In genomic region chr8:4249213-4249612, GRCm38 (mm10) we compare ENCODE assay signal across 10 mouse cellular contexts. TPM values are rescaled to one million over a fixed set of nuclear protein-coding genes. Genes with fewer than 3 reads are reported as not detected.
DNase-seq lines count a peak whose midpoint lies in the region; ATAC-seq and TF ChIP-seq lines count a peak whose summit lies in the region.
"Had no signal": no experiment of that assay in that cellular context is flagged by ENCODE, and none has a peak within 500 bp of the region (broad histone marks: within the 10 kb centered on the region; RNA-seq: fewer than 3 reads in every experiment).

No protein-coding gene starts in this region.

- no peak for TF ChIP-seq CTCF in hindbrain, postnatal 0 days (IDR thresholded peaks at IDR 0.05; ENCODE audit: low read depth)
- TF ChIP-seq CTCF in thymus, adult 2 months (IDR thresholded peaks at IDR 0.05; ENCODE audit: borderline replicate concordance, control insufficient read depth, extremely low read depth, insufficient read depth, low read length, poor library complexity), result no peak

- no peaks in the 10 kb centered on the region; the same call in 1 of the 2 replicates for H3K4me1 ChIP-seq in hindbrain, postnatal 0 days (ENCODE audit: insufficient read depth, low read length)
- peaks cover 14% of the 10 kb centered on the region for H3K4me1 ChIP-seq in hindbrain, embryonic 14.5 days (replicated peaks; ENCODE audit: control insufficient read depth, insufficient read depth, low read length)
- H3K4me1 ChIP-seq in heart, embryonic 13.5 days, result peaks cover 39% of the 10 kb centered on the region
- H3K4me1 ChIP-seq in midbrain, embryonic 13.5 days (replicated peaks), result peaks cover 29% of the 10 kb centered on the region
- peaks cover 8% of the 10 kb centered on the region for H3K4me1 ChIP-seq in thymus, adult 2 months (replicated peaks; ENCODE audit: control insufficient read depth, insufficient read depth, low read length)

- no peak overlapping the region for H3K4me2 ChIP-seq in hindbrain, postnatal 0 days (ENCODE audit: low read depth, low read length)
- no peak overlapping the region for H3K4me2 ChIP-seq in hindbrain, embryonic 14.5 days (replicated peaks)
- H3K4me2 ChIP-seq in heart, embryonic 13.5 days, result peak overlapping the region; percentile 64
- no peak overlapping the region for H3K4me2 ChIP-seq in midbrain, embryonic 13.5 days (replicated peaks)

- no peak for ATAC-seq in hindbrain, postnatal 0 days
- no peak for ATAC-seq in hindbrain, embryonic 14.5 days (ENCODE audit: low FRiP score)
- no peak for ATAC-seq in heart, embryonic 13.5 days (ENCODE audit: extremely low read depth, insufficient number of reproducible peaks, low FRiP score, low TSS enrichment)
- ATAC-seq in midbrain, embryonic 13.5 days, result no peak
- ATAC-seq: hindbrain, embryonic 16.5 days had no signal

- H3K27me3 ChIP-seq in hindbrain, postnatal 0 days (ENCODE audit: insufficient read depth, low read length), result no peaks in the 10 kb centered on the region
- no peaks in the 10 kb centered on the region for H3K27me3 ChIP-seq in hindbrain, embryonic 14.5 days (ENCODE audit: control insufficient read depth, insufficient read depth, low read length)
- no peaks in the 10 kb centered on the region for H3K27me3 ChIP-seq in heart, embryonic 13.5 days (replicated peaks)
- H3K27me3 ChIP-seq in midbrain, embryonic 13.5 days, result peaks cover 15% of the 10 kb centered on the region; the same call in 1 of the 2 replicates
- H3K27me3 ChIP-seq in thymus, adult 2 months (ENCODE audit: control insufficient read depth, insufficient read depth, low read length), result no peaks in the 10 kb centered on the region

- no peak for TF ChIP-seq POLR2A in thymus, adult 2 months (IDR thresholded peaks at IDR 0.05; ENCODE audit: control insufficient read depth, extremely low read depth, insufficient read depth, low read length, poor library complexity)

- WGBS in hindbrain, postnatal 0 days, result 24% methylated on average over 29 of the region's 29 CpGs
- WGBS in hindbrain, embryonic 14.5 days, result 19% methylated on average over 29 of the region's 29 CpGs
- 10% methylated on average over 29 of the region's 29 CpGs for WGBS in heart, embryonic 13.5 days
- 20% methylated on average over 29 of the region's 29 CpGs for WGBS in midbrain, embryonic 13.5 days
- WGBS in thymus, adult 2 months, result 94% methylated on average over 29 of the region's 29 CpGs

- no peak overlapping the region for H3K9ac ChIP-seq in hindbrain, postnatal 0 days (replicated peaks; ENCODE audit: low read length)
- no peak overlapping the region for H3K9ac ChIP-seq in hindbrain, embryonic 14.5 days
- H3K9ac ChIP-seq in heart, embryonic 13.5 days, result peak overlapping the region; percentile 72
- peak overlapping the region; percentile 41 for H3K9ac ChIP-seq in midbrain, embryonic 13.5 days (replicated peaks)

- H3K9me3 ChIP-seq in hindbrain, postnatal 0 days (ENCODE audit: low read length), result no peaks in the 10 kb centered on the region
- no peaks in the 10 kb centered on the region for H3K9me3 ChIP-seq in hindbrain, embryonic 14.5 days (ENCODE audit: control insufficient read depth, low read length)
- H3K9me3 ChIP-seq in heart, embryonic 13.5 days, result no peaks in the 10 kb centered on the region
- H3K9me3 ChIP-seq in midbrain, embryonic 13.5 days, result no peaks in the 10 kb centered on the region

- H3K4me3 ChIP-seq in hindbrain, postnatal 0 days (ENCODE audit: low read length), result no peak overlapping the region
- H3K4me3 ChIP-seq in hindbrain, embryonic 14.5 days (replicated peaks; ENCODE audit: low read length), result no peak overlapping the region
- peak overlapping the region; percentile 32 for H3K4me3 ChIP-seq in heart, embryonic 13.5 days
- H3K4me3 ChIP-seq in midbrain, embryonic 13.5 days (replicated peaks), result no peak overlapping the region
- H3K4me3 ChIP-seq in thymus, adult 2 months (ENCODE audit: control insufficient read depth, insufficient read depth, low read length), result no peak overlapping the region

- DNase-seq in hindbrain, postnatal 0 days (ENCODE audit: low spot score), result no peak
- no peak for DNase-seq in hindbrain, embryonic 14.5 days (ENCODE audit: low spot score)
- DNase-seq in adrenal gland, postnatal 14 days, result peak; percentile 76
- DNase-seq in layer of hippocampus, adult 9-11 months, result no peak
- no peak for DNase-seq in urinary bladder, postnatal 25 days (ENCODE audit: low spot score)
- DNase-seq in thymus, adult 2 months, result no peak

- 0 out of 2 replicates have a peak overlapping the region, but pooled peaks have one; percentile 2 for H3K27ac ChIP-seq in hindbrain, postnatal 0 days
- H3K27ac ChIP-seq in hindbrain, embryonic 14.5 days, result no peak overlapping the region
- peak overlapping the region; percentile 51 for H3K27ac ChIP-seq in heart, embryonic 13.5 days (replicated peaks)
- H3K27ac ChIP-seq in midbrain, embryonic 13.5 days, result no peak overlapping the region
- H3K27ac ChIP-seq in thymus, adult 2 months (ENCODE audit: control insufficient read depth, insufficient read depth, low read length), result no peak overlapping the region
- H3K27ac ChIP-seq: macrophage had no signal

- peaks cover 37% of the 10 kb centered on the region for H3K36me3 ChIP-seq in hindbrain, postnatal 0 days (ENCODE audit: insufficient read depth, low read length)
- H3K36me3 ChIP-seq in hindbrain, embryonic 14.5 days (replicated peaks; ENCODE audit: control insufficient read depth, insufficient read depth), result peaks cover 48% of the 10 kb centered on the region
- peaks cover 53% of the 10 kb centered on the region for H3K36me3 ChIP-seq in heart, embryonic 13.5 days
- H3K36me3 ChIP-seq in midbrain, embryonic 13.5 days, result peaks cover 57% of the 10 kb centered on the region
- H3K36me3 ChIP-seq in thymus, adult 2 months (ENCODE audit: control insufficient read depth, insufficient read depth, low read length), result peaks cover 23% of the 10 kb centered on the region

RNA-seq across cellular contexts. Expression of gene Tgfbr3l, which starts 1.2 kb away (rescaled TPM):
- total RNA-seq in hindbrain, postnatal 0 days (2014; rRNA removed), result 9.0 and 15.5 TPM in 2 replicates
- 3.7 TPM in 2 replicates for polyA plus RNA-seq in hindbrain, postnatal 0 days (2015; fragmentation: Nextera tagmentation; extraction: Ambion mirVana)
- polyA plus RNA-seq in hindbrain, embryonic 14.5 days (2014; fragmentation: Nextera tagmentation; extraction: Ambion mirVana), result 2.5 and 3.3 TPM in 2 replicates
- total RNA-seq in adrenal gland, postnatal 14 days (2021), result 12.2 and 12.4 TPM in 2 replicates
- 2.2 and 2.5 TPM in 2 replicates for polyA plus RNA-seq in heart, embryonic 13.5 days (2015; fragmentation: Nextera tagmentation; extraction: Ambion mirVana)
- 8.0 and 8.5 TPM in 2 replicates for polyA plus RNA-seq in midbrain, embryonic 13.5 days (2015; fragmentation: Nextera tagmentation; extraction: Ambion mirVana)
- polyA plus RNA-seq in thymus, adult 2 months (2012; rRNA removed), result 56.4 and 69.7 TPM in 2 replicates

RNA-seq across cellular contexts. Expression of gene Snapc2, which starts 3.7 kb away (rescaled TPM):
- 89.6 and 91.3 TPM in 2 replicates for total RNA-seq in hindbrain, postnatal 0 days (2014; rRNA removed)
- polyA plus RNA-seq in hindbrain, postnatal 0 days (2015; fragmentation: Nextera tagmentation; extraction: Ambion mirVana), result 63.4 and 65.3 TPM in 2 replicates
- 62.3 and 65.1 TPM in 2 replicates for polyA plus RNA-seq in hindbrain, embryonic 14.5 days (2014; fragmentation: Nextera tagmentation; extraction: Ambion mirVana)
- 21.0 and 24.3 TPM in 2 replicates for total RNA-seq in adrenal gland, postnatal 14 days (2021)
- 39.5 and 42.8 TPM in 2 replicates for polyA plus RNA-seq in heart, embryonic 13.5 days (2015; fragmentation: Nextera tagmentation; extraction: Ambion mirVana)
- 62.7 and 64.1 TPM in 2 replicates for polyA plus RNA-seq in midbrain, embryonic 13.5 days (2015; fragmentation: Nextera tagmentation; extraction: Ambion mirVana)
- polyA plus RNA-seq in thymus, adult 2 months (2012; rRNA removed), result 40.8 and 45.1 TPM in 2 replicates

RNA-seq across cellular contexts. Expression of gene Ctxn1, which starts 9.9 kb away (rescaled TPM):
- total RNA-seq in hindbrain, postnatal 0 days (2014; rRNA removed), result 99.4 and 109 TPM in 2 replicates
- polyA plus RNA-seq in hindbrain, postnatal 0 days (2015; fragmentation: Nextera tagmentation; extraction: Ambion mirVana), result 224 and 240 TPM in 2 replicates
- 219 and 235 TPM in 2 replicates for polyA plus RNA-seq in hindbrain, embryonic 14.5 days (2014; fragmentation: Nextera tagmentation; extraction: Ambion mirVana)
- 7.9 and 11.3 TPM in 2 replicates for total RNA-seq in adrenal gland, postnatal 14 days (2021)
- 35.1 and 38.4 TPM in 2 replicates for polyA plus RNA-seq in heart, embryonic 13.5 days (2015; fragmentation: Nextera tagmentation; extraction: Ambion mirVana)
- polyA plus RNA-seq in midbrain, embryonic 13.5 days (2015; fragmentation: Nextera tagmentation; extraction: Ambion mirVana), result 245 and 257 TPM in 2 replicates
- polyA plus RNA-seq in thymus, adult 2 months (2012; rRNA removed), result 22.5 and 27.0 TPM in 2 replicates
- polyA plus RNA-seq: macrophage had no signal

RNA-seq across cellular contexts. Expression of gene Gm49320, which starts 10.5 kb away (rescaled TPM):
- total RNA-seq in hindbrain, postnatal 0 days (2014; rRNA removed), result not detected in 2 replicates
- 0.25 and 0.74 TPM in 2 replicates for polyA plus RNA-seq in hindbrain, postnatal 0 days (2015; fragmentation: Nextera tagmentation; extraction: Ambion mirVana)
- polyA plus RNA-seq in hindbrain, embryonic 14.5 days (2014; fragmentation: Nextera tagmentation; extraction: Ambion mirVana), result 1.0 and 1.6 TPM in 2 replicates
- not detected in 2 replicates for total RNA-seq in adrenal gland, postnatal 14 days (2021)
- 0.52 TPM in 1 of 2 replicates, not detected in the other for polyA plus RNA-seq in heart, embryonic 13.5 days (2015; fragmentation: Nextera tagmentation; extraction: Ambion mirVana)
- polyA plus RNA-seq in midbrain, embryonic 13.5 days (2015; fragmentation: Nextera tagmentation; extraction: Ambion mirVana), result 0.90 and 1.2 TPM in 2 replicates
- 2.6 and 4.6 TPM in 2 replicates for polyA plus RNA-seq in thymus, adult 2 months (2012; rRNA removed)

RNA-seq across cellular contexts. Expression of gene Map2k7, which starts 10.7 kb away (rescaled TPM):
- 30.8 and 39.7 TPM in 2 replicates for total RNA-seq in hindbrain, postnatal 0 days (2014; rRNA removed)
- 24.7 and 27.7 TPM in 2 replicates for polyA plus RNA-seq in hindbrain, postnatal 0 days (2015; fragmentation: Nextera tagmentation; extraction: Ambion mirVana)
- polyA plus RNA-seq in hindbrain, embryonic 14.5 days (2014; fragmentation: Nextera tagmentation; extraction: Ambion mirVana), result 19.5 and 21.4 TPM in 2 replicates
- 75.9 and 86.0 TPM in 2 replicates for total RNA-seq in adrenal gland, postnatal 14 days (2021)
- polyA plus RNA-seq in heart, embryonic 13.5 days (2015; fragmentation: Nextera tagmentation; extraction: Ambion mirVana), result 18.8 and 22.8 TPM in 2 replicates
- 33.0 and 36.9 TPM in 2 replicates for polyA plus RNA-seq in midbrain, embryonic 13.5 days (2015; fragmentation: Nextera tagmentation; extraction: Ambion mirVana)
- 73.2 and 79.9 TPM in 2 replicates for polyA plus RNA-seq in thymus, adult 2 months (2012; rRNA removed)

Comparison
In these comparisons a context has a peak if more than half of its experiments do, and no peak if none do; other contexts are left out.
1. H3K27ac ChIP-seq: peak in hindbrain, postnatal 0 days (single experiment) and heart, embryonic 13.5 days (single experiment); none in hindbrain, embryonic 14.5 days (single experiment), midbrain, embryonic 13.5 days (single experiment) and thymus, adult 2 months (single experiment).
2. H3K9ac ChIP-seq: peak in heart, embryonic 13.5 days (single experiment) and midbrain, embryonic 13.5 days (single experiment); none in hindbrain, postnatal 0 days (single experiment) and hindbrain, embryonic 14.5 days (single experiment).